Mouse (Mus musculus): Measurements from ENCODE around the gene Nutf2-ps1. TPM values are rescaled to one million over a fixed set of nuclear protein-coding genes. Genes with fewer than 3 reads are reported as not detected.

Gene Nutf2-ps1
- total RNA-seq, 1 experiment, result 48.2 TPM

DNA sequence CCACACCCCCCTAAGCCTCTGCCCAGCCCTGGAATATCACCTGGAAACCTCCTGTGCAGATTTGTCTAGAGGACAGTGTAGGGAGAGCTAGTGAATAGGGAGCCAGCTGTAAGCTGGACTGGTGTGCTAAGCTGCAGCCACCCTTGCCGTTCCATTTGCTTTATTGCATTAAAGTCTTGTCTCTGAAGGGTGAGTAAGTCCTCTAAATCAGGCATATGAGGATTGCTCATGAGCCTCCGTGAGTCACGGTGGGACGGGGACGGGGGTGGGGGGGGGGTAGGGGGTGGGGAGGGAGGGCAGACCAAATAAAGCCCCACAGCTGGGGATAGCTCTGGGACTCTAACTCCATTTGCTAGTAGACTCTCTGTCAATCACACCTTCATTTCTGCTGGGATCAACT, 45.3 kb downstream of the Nutf2-ps1 start:
- Histone ChIP-seq H3K4me3 (ENCODE audit: insufficient read depth in 1 of 2, low read depth in 1 of 2, low read length in 2 of 2, poor library complexity in 1 of 2, severe bottlenecking in 1 of 2) (no peak overlapping the region), H3K27ac (ENCODE audit: insufficient read depth, low read depth, low read length, poor library complexity, severe bottlenecking) (no peak overlapping the region), H3K36me3 (ENCODE audit: control insufficient read depth, insufficient read depth, low read length, poor library complexity, severe bottlenecking) (peaks cover 17% of the 10 kb centered on the region), H3K9me3 (ENCODE audit: control insufficient read depth, insufficient read depth, low read depth, low read length) (no peaks in the 10 kb centered on the region), H3K4me1 (ENCODE audit: control insufficient read depth in 2 of 2, insufficient read depth in 2 of 2, low read length in 2 of 2, poor library complexity in 1 of 2) (no peaks in the 10 kb centered on the region; a peak in 1 of 4 replicates), H3K9ac (ENCODE audit: insufficient read depth, low read depth, low read length, poor library complexity, severe bottlenecking) (no peak overlapping the region)
- TF ChIP-seq HCFC1 (IDR thresholded peaks at IDR 0.05; ENCODE audit: borderline replicate concordance, insufficient read depth, low read length) (no peak), ZNF384 (IDR thresholded peaks at IDR 0.05; ENCODE audit: low read depth, low read length) (no peak), CHD2 (IDR thresholded peaks at IDR 0.05; ENCODE audit: low read depth, low read length) (no peak), ZC3H11A (IDR thresholded peaks at IDR 0.05; ENCODE audit: borderline replicate concordance, low read depth, low read length) (no peak)
- in situ Hi-C loops (cut with MboI; ENCODE audit: low sequenced_read_pairs in 2 of 2, unreplicated experiment in 2 of 2), result no loop called here
- no peak for DNase-seq (ENCODE audit: low read depth, low spot score)

DNA sequence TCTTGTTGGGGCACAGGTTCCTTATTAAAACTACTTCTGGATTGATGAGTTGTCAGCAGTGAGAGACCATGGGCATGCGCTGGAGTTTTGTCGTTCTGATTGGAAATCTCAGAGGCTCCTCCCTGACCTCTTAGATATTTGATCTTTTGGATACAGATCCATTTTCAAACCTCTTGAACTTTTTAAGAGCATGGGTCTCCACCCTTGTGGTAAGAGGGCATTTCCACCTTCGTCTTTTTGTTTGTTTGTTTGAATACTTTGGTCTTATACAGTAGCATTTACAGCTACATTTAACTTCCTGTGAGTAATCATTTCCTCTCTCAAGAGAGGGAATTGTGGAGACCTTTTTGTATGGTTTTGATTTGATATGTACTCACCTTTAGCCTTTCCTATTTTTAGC, 49.6 kb downstream of the Nutf2-ps1 start:
- H3K36me3 ChIP-seq (ENCODE audit: control insufficient read depth, insufficient read depth, low read length, poor library complexity, severe bottlenecking), result peaks cover 26% of the 10 kb centered on the region
- H3K9me3 ChIP-seq (ENCODE audit: control insufficient read depth, insufficient read depth, low read depth, low read length), result no peaks in the 10 kb centered on the region
- H3K27ac ChIP-seq (ENCODE audit: insufficient read depth, low read depth, low read length, poor library complexity, severe bottlenecking), result no peak overlapping the region
- H3K4me3 ChIP-seq (ENCODE audit: insufficient read depth in 1 of 2, low read depth in 1 of 2, low read length in 2 of 2, poor library complexity in 1 of 2, severe bottlenecking in 1 of 2), result no peak overlapping the region
- DNase-seq (ENCODE audit: low read depth, low spot score), result no peak
- no peak overlapping the region for H3K9ac ChIP-seq (ENCODE audit: insufficient read depth, low read depth, low read length, poor library complexity, severe bottlenecking)
- H3K4me1 ChIP-seq (ENCODE audit: control insufficient read depth in 2 of 2, insufficient read depth in 2 of 2, low read length in 2 of 2, poor library complexity in 1 of 2), result peaks cover 0 to 4% of the 10 kb centered on the region in 2 experiments; a peak in 1 of 4 replicates
- in situ Hi-C loops (cut with MboI; ENCODE audit: low sequenced_read_pairs in 2 of 2, unreplicated experiment in 2 of 2), result no loop called here
- no peak for TF ChIP-seq ZC3H11A (IDR thresholded peaks at IDR 0.05; ENCODE audit: borderline replicate concordance, low read depth, low read length)
- TF ChIP-seq CHD2 (IDR thresholded peaks at IDR 0.05; ENCODE audit: low read depth, low read length), result no peak
- TF ChIP-seq ZNF384 (IDR thresholded peaks at IDR 0.05; ENCODE audit: low read depth, low read length), result no peak
- no peak for TF ChIP-seq HCFC1 (IDR thresholded peaks at IDR 0.05; ENCODE audit: borderline replicate concordance, insufficient read depth, low read length)
- no peak for TF ChIP-seq MAFK (IDR thresholded peaks at IDR 0.05; ENCODE audit: insufficient read depth, low read depth, low read length)

DNA sequence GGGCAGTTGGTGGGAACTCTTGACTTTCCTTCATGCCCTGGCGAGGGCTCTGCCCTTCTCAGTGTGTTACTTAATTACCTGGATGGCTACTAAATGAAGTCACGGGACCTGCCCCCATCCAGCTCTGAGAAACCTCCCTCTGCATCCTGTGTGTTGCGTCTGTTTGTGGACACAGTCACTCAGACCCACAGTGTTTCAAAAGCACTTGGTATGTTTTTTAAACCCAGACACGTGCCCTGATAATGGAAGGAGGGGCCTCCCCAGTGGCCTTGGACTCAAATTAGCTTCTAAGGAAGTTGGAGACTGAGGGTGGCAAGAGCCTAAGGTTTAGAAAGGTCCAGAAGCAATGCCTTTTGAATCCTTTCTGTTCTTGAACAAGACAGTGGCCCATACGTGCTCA, 50.1 kb downstream of the Nutf2-ps1 start:
- in situ Hi-C loops (cut with MboI; ENCODE audit: low sequenced_read_pairs in 2 of 2, unreplicated experiment in 2 of 2), result no loop called here
- H3K27ac ChIP-seq (ENCODE audit: insufficient read depth, low read depth, low read length, poor library complexity, severe bottlenecking), result no peak overlapping the region
- peaks cover 0 to 4% of the 10 kb centered on the region in 2 experiments; a peak in 1 of 4 replicates for H3K4me1 ChIP-seq (ENCODE audit: control insufficient read depth in 2 of 2, insufficient read depth in 2 of 2, low read length in 2 of 2, poor library complexity in 1 of 2)
- no peak for DNase-seq (ENCODE audit: low read depth, low spot score)
- TF ChIP-seq ZC3H11A (IDR thresholded peaks at IDR 0.05; ENCODE audit: borderline replicate concordance, low read depth, low read length) (no peak), MAFK (IDR thresholded peaks at IDR 0.05; ENCODE audit: insufficient read depth, low read depth, low read length) (no peak), HCFC1 (IDR thresholded peaks at IDR 0.05; ENCODE audit: borderline replicate concordance, insufficient read depth, low read length) (no peak), ZNF384 (IDR thresholded peaks at IDR 0.05; ENCODE audit: low read depth, low read length) (no peak), CHD2 (IDR thresholded peaks at IDR 0.05; ENCODE audit: low read depth, low read length) (no peak)
- H3K9me3 ChIP-seq (ENCODE audit: control insufficient read depth, insufficient read depth, low read depth, low read length), result no peaks in the 10 kb centered on the region
- H3K36me3 ChIP-seq (ENCODE audit: control insufficient read depth, insufficient read depth, low read length, poor library complexity, severe bottlenecking), result peaks cover 26% of the 10 kb centered on the region
- no peak overlapping the region for H3K9ac ChIP-seq (ENCODE audit: insufficient read depth, low read depth, low read length, poor library complexity, severe bottlenecking)
- no peak overlapping the region for H3K4me3 ChIP-seq (ENCODE audit: insufficient read depth in 1 of 2, low read depth in 1 of 2, low read length in 2 of 2, poor library complexity in 1 of 2, severe bottlenecking in 1 of 2)

Other genes starting within 250 kb of the Nutf2-ps1 start
- not detected in 2 replicates for gene Gm10197, start 217.3 kb downstream of the Nutf2-ps1 start, total RNA-seq (2012; rRNA removed)
- gene Smndc1, start 198.5 kb downstream of the Nutf2-ps1 start, total RNA-seq (2012; rRNA removed), result 32.6 and 37.4 TPM in 2 replicates
- 12.7 and 24.1 TPM in 2 replicates for gene Dusp5, start 60.0 kb downstream of the Nutf2-ps1 start, total RNA-seq (2012; rRNA removed)
- gene Smc3, start 11.3 kb upstream of the Nutf2-ps1 start, total RNA-seq (2012; rRNA removed), result 54.8 and 76.0 TPM in 2 replicates
- gene Rbm20, start 88.2 kb upstream of the Nutf2-ps1 start, total RNA-seq (2012; rRNA removed), result 1.4 and 2.5 TPM in 2 replicates